Mouse (Mus musculus) gastrocnemius, adult 2 months (tissue): ENCODE results near the gene Nos1ap. TPM values are rescaled to one million over a fixed set of nuclear protein-coding genes. Genes with fewer than 3 reads are reported as not detected.

Experiments used
- DNase-seq: peaks from one replicate; pipeline ENCODE4 v3.0.0; 2022
- H3K27ac ChIP-seq: fragments of 200-600 bp; 2 replicates; pipeline ENCODE4 v1.8.1; 2022; ENCODE audit warnings: mild to moderate bottlenecking
- H3K4me3 ChIP-seq: fragments of 200-600 bp; 2 replicates; pipeline ENCODE4 v1.8.1; 2022; ENCODE audit warnings: mild to moderate bottlenecking, moderate library complexity
- CTCF ChIP-seq: fragments of 200-600 bp; IDR thresholded peaks from 2 replicates; pipeline ENCODE4 v1.8.1; 2022; ENCODE audit warnings: antibody characterized with exemption, mild to moderate bottlenecking, moderate library complexity
- intact Hi-C: fragments of 180-260 bp; cut with DNase I; formaldehyde crosslinking; loops from one replicate; pipeline ENCODE4 v1.15.1; 2025
- total RNA-seq, 2 experiments: library from RNA; stranded (reverse); gene quantifications; 2 replicates each; pipeline ENCODE4 v1.2.3; 2021

The Nos1ap gene
- total RNA-seq, 2 experiments from 2014 or later, result 0.79 to 2.0 TPM

DNA sequence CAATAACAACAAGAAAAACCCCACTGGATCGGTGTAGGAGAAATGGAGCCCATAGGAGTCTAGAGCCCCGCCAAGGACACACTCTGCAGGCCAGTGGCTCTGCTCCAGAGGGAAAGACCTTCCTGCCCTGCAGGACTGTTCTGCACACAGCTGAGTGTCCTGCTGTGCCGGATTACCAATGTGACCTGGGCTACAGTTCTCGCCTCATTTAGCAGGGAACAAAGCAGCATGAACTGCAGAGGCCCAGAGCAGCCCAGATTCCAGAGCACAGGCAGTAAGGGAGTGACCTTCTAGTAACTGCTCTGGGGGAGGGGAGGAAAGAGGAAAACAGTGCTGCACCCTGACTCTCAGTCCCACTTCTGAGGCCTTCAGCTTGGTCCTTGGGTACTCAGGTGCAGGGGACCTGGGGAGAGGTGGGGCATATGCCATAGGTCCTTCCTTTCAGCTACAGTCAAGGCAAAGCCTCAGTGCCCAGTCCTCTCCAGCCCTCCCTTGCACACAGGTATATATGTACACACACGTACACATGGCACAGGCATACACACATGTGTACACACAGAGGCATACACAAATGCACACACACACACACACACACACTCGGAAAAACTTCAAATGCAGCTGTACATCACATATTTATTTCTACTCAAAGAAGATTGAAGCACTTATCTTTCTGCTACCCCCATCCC lies 68.0 kb downstream of the Nos1ap start:
- H3K27ac ChIP-seq, result no peak overlapping the region
- intact Hi-C loops, result no loop called here
- H3K4me3 ChIP-seq, result no peak overlapping the region
- TF ChIP-seq CTCF, result no peak
- no peak for DNase-seq

DNA sequence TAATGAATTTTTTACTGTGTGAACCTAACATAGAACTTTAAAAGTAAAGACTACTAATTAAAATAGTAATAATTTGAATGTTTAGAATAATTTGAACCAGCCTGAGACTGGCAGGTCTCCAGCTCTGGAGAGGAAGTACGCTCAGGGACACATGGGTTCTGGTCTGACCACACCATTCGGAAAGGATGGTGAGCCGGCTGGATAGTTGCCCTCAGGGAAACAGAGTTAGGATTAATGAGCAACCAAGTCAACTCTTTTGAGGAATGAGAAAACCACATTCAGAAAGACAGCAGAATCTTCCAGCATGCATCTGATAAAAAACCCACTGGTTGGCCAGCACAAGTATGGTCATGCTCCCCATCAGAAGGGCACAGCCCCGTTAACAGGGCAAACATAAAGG lies 69.5 kb downstream of the Nos1ap start:
- H3K27ac ChIP-seq, result no peak overlapping the region
- no peak for DNase-seq
- no peak overlapping the region for H3K4me3 ChIP-seq
- intact Hi-C loops, result no loop called here
- TF ChIP-seq CTCF, result no peak

- intact Hi-C loops, result no loop called here
- TF ChIP-seq CTCF, result no peak
- Histone ChIP-seq H3K4me3 (no peak overlapping the region), H3K27ac (no peak overlapping the region)
- no peak for DNase-seq
Measured at GRCm38 (mm10) chr1:170519631-170520030, 70.0 kb downstream of the Nos1ap start.

GRCm38 (mm10) chr1:170516182-170516581 lies 73.5 kb downstream of the Nos1ap start:
- no peak for TF ChIP-seq CTCF
- DNase-seq, result no peak
- H3K4me3 ChIP-seq, result no peak overlapping the region
- H3K27ac ChIP-seq, result no peak overlapping the region
- intact Hi-C loops, result no loop called here

DNA sequence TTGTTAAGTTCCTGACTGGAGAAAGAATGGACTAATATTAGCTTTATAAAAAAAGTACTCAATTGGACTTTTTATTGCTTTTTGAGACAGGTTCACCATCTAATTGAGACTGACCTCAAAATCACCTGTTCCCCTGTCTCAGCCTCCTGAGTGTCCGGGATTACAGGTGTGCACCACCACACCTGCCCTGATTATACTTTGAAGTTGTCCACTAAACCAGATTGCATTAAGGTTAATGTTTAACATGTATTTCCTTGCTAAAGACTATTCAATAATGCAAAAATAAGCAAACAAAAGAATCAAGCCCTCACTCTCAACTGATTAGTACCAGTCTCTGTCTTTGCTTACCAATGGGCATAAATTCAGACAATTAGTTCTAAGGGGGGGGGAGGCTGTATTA lies 74.2 kb downstream of the Nos1ap start:
- no peak for TF ChIP-seq CTCF
- Histone ChIP-seq H3K4me3 (no peak overlapping the region), H3K27ac (no peak overlapping the region)
- intact Hi-C loops, result no loop called here
- DNase-seq, result no peak

DNA sequence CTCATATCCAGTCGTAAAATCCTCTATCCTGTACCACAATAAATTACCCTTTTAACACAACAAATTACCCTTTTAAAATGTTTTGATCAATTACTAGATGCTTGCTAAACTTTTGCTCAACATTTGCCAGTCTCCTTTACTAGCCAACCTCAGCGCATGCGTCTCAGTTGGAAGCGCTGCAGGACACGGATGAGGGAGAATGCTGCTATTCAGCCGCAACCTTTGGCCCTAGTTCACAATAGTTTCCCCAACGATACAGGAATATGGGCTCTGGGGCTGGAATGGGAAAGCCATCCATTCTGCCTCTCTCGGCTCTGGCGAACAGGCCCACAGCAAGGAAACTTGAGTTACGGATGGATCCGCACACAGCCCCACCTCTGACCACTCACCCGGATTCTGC lies 75.4 kb downstream of the Nos1ap start:
- H3K4me3 ChIP-seq, result no peak overlapping the region
- TF ChIP-seq CTCF, result no peak
- intact Hi-C loops, result no loop called here
- no peak overlapping the region for H3K27ac ChIP-seq
- DNase-seq, result no peak

DNA sequence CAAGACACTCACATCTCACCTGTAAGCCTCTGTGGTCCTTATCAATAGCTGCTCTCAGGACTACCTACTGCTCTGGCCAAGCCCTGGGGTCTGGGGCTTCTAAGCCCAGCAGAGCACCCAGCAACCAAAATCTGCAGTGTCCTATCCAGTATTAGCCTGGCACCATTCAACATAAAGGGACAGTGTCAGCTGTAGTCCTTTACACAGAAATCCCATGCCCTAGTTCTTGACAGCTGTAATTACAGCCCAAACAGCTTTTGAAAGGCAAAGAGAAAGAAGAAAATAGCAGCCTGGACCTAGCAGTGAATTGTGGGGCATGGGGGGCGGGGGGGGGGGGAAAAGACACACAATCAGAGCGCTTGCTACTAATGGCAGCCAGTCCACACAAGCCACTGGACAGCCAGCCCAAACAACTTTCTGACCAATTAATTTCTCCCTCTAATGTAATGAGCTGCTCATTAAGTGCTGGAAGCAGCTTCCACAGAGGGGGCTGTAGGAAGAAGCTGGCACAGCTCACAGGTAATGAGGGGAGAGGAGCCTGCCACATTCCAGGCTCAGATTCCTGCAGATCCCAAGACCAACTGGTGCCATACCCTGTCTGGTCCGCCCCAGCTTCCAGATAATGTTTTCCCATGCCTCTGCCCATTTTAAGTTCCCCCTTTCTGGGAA lies 77.1 kb downstream of the Nos1ap start:
- no peak for TF ChIP-seq CTCF
- H3K27ac ChIP-seq, result no peak overlapping the region
- intact Hi-C loops, result no loop called here
- no peak overlapping the region for H3K4me3 ChIP-seq
- no peak for DNase-seq

- no peak for DNase-seq
- H3K4me3 ChIP-seq, result no peak overlapping the region
- H3K27ac ChIP-seq, result no peak overlapping the region
- intact Hi-C loops, result no loop called here
- TF ChIP-seq CTCF, result no peak
Measured at GRCm38 (mm10) chr1:170510595-170511240, 78.9 kb downstream of the Nos1ap start.

DNA sequence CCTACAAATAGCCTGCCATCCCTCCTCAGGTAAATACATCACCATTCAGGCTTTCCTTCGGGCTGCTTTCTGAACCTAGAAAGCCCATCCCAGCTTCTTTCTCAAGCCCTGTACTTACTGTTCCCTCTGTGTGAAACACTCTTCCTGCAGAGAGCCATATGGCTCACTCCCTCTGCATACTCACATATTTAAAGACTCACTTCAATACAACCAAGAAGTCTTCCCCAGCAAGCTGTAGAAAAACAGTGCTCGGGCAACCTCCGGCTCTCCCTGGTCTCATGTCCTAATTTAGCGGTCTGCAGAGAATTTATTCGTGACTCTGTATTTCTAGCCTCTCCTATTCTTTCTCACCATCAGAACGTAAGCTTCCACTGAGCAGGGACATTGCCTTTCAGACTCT lies 83.4 kb downstream of the Nos1ap start:
- intact Hi-C loops, result no loop called here
- no peak for TF ChIP-seq CTCF
- no peak for DNase-seq
- H3K27ac ChIP-seq, result no peak overlapping the region
- H3K4me3 ChIP-seq, result no peak overlapping the region

DNA sequence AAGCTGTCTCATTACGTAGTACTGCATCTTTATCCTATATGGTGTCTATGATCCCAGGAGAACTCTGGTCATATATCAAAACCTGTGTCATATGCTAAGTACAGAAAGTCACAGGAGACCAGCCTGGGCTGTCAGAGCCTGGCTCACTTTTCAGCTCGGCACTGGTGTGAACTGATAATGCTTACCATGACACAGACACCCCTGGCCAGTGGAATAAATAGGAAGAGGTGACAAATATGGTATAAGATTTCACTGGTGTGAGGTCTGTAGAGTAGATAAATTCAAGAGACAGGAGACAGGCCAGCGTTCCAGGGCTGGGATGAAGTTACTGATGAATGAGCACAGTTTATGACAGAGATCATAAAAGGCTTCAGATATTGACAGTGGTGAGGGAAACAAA lies 84.6 kb downstream of the Nos1ap start:
- intact Hi-C loops, result no loop called here
- Histone ChIP-seq H3K27ac (no peak overlapping the region), H3K4me3 (no peak overlapping the region)
- DNase-seq, result no peak
- no peak for TF ChIP-seq CTCF

DNA sequence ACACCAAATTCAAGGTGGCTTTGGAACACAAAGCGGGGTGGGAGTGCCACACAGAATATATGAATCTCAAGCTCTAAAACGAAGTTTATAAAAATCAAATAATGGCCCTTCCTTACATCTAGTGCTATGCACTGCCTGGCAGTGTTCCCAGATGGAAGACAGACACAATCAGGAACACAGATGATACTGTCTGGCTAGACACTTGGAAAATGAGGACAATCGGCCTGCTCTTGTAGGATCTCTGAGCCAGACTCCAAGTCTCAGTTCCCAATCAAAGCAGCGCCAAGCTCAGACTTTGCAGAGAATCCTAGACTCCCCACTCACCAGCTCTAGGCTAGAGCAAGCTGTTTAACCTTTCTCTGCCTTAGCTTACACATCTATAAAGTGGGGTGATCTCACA lies 85.3 kb downstream of the Nos1ap start:
- DNase-seq, result no peak
- intact Hi-C loops, result no loop called here
- H3K4me3 ChIP-seq, result no peak overlapping the region
- TF ChIP-seq CTCF, result no peak
- H3K27ac ChIP-seq, result no peak overlapping the region

DNA sequence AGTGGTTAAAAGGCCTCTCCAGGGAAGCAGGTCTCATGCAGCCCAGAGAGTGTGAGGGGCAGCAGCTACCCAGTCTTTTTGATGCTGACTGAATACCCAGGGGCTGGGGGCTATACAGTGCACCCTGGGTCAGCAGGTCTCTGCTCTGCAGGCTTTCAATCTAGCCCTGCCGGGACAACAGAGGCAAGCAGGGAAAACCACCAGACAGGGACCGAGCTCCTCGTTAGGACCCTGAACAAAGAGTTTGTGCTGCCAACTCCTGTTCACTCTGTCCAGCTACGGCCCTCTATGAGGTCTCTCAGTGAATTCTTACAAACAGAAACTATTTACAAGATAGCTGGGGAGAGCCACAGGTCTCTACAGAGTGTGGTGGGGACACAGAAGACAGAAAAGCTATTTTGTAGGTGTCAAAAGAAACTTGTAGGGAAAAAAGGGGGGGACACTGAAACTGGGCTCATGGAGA lies 86.4 kb downstream of the Nos1ap start:
- DNase-seq, result no peak
- no peak for TF ChIP-seq CTCF
- Histone ChIP-seq H3K4me3 (no peak overlapping the region), H3K27ac (no peak overlapping the region)
- intact Hi-C loops, result no loop called here

GRCm38 (mm10) chr1:170502491-170503276 lies 87.0 kb downstream of the Nos1ap start:
- intact Hi-C loops, result no loop called here
- Histone ChIP-seq H3K27ac (no peak overlapping the region), H3K4me3 (no peak overlapping the region)
- no peak for DNase-seq
- no peak for TF ChIP-seq CTCF
